Mouse (Mus musculus) spleen, adult 2 months (tissue): ENCODE data around the gene Ahdc1.

ENCODE experiments used
- CTCF ChIP-seq: fragments of 200-500 bp; IDR thresholded peaks from 2 replicates; pipeline ENCODE4 v1.5.1; 2011; ENCODE audit warnings: mild to moderate bottlenecking, inconsistent platforms; ENCODE audit not compliant: insufficient read depth, insufficient read length, insufficient replicate concordance; ENCODE audit errors: extremely low read depth
- POLR2A ChIP-seq: fragments of 200-500 bp; IDR thresholded peaks from 2 replicates; pipeline ENCODE4 v1.6.1; 2011; ENCODE audit warnings: low read depth, low read length, inconsistent platforms

- no peak for TF ChIP-seq CTCF
- TF ChIP-seq POLR2A = no peak
Measured at GRCm38 (mm10) chr4:132968105-132968938, 42.7 kb upstream of the Ahdc1 start.
